Mouse (Mus musculus) neural tube, embryonic 15.5 days (tissue): ENCODE measurements around the gene Cryaa. TPM values are rescaled to one million over a fixed set of nuclear protein-coding genes. Genes with fewer than 3 reads are reported as not detected.

Source experiments
- ATAC-seq: fragments of 200-750 bp; cut with Nextera tagmentation; 2 replicates; pipeline ENCODE4 v1.8.0; 2017; ENCODE audit warnings: mild to moderate bottlenecking, moderate TSS enrichment, moderate library complexity; ENCODE audit not compliant: low FRiP score
- H3K27ac ChIP-seq: fragments of 300-500 bp; sonication (generic); replicated peaks from 2 replicates; pipeline ENCODE4 v1.5.1; 2015; ENCODE audit warnings: mild to moderate bottlenecking, inconsistent platforms
- H3K27me3 ChIP-seq: fragments of 300-500 bp; sonication (generic); replicated peaks from 2 replicates; pipeline ENCODE4 v1.6.1; 2015; ENCODE audit warnings: inconsistent platforms
- H3K36me3 ChIP-seq: fragments of 300-500 bp; sonication (generic); 2 replicates; pipeline ENCODE4 v1.6.1; 2015; ENCODE audit warnings: inconsistent platforms
- H3K4me1 ChIP-seq: fragments of 300-500 bp; sonication (generic); 2 replicates; pipeline ENCODE4 v1.6.1; 2015; ENCODE audit warnings: inconsistent platforms
- H3K4me2 ChIP-seq: fragments of 300-500 bp; sonication (generic); 2 replicates; pipeline ENCODE4 v1.6.1; 2015; ENCODE audit warnings: inconsistent platforms, mild to moderate bottlenecking, moderate library complexity
- H3K4me3 ChIP-seq: fragments of 300-500 bp; sonication (generic); replicated peaks from 2 replicates; pipeline ENCODE4 v1.5.1; 2015; ENCODE audit warnings: mild to moderate bottlenecking, inconsistent platforms
- H3K9ac ChIP-seq: fragments of 300-500 bp; sonication (generic); replicated peaks from 2 replicates; pipeline ENCODE4 v1.6.1; 2015; ENCODE audit warnings: mild to moderate bottlenecking, inconsistent platforms
- H3K9me3 ChIP-seq: fragments of 300-500 bp; sonication (generic); replicated peaks from 2 replicates; pipeline ENCODE4 v1.6.1; 2016; ENCODE audit warnings: inconsistent platforms
- WGBS: fragments of 180-500 bp; shearing (Covaris S2); methylation state at CpG from one replicate; pipeline ENCODE4 v1.1.7; 2015; ENCODE audit warnings: mixed read lengths; 5-methylcytosine and 5-hydroxymethylcytosine counted together
- polyA plus RNA-seq: library from polyadenylated mRNA; unstranded; fragments of >200 nt; fragmentation: Nextera tagmentation; extraction: Ambion mirVana; gene quantifications from 2 replicates; pipeline ENCODE4 v1.2.1, GENCODE M21; 2015

Cryaa gene
- 0.14 TPM in 1 of 2 replicates, not detected in the other for polyA plus RNA-seq

- Histone ChIP-seq H3K9me3 (no peaks in the 10 kb centered on the region), H3K4me1 (no peaks in the 10 kb centered on the region), H3K27ac (no peak within 1 kb of the TSS), H3K36me3 (no peaks in the 10 kb centered on the region), H3K4me2 (no peak within 1 kb of the TSS), H3K4me3 (no peak within 1 kb of the TSS), H3K27me3 (no peaks in the 10 kb centered on the region), H3K9ac (no peak within 1 kb of the TSS)
- ATAC-seq: no peak
- WGBS: 84% methylated on average over 8 of the region's 8 CpGs
Observed at GRCm38 (mm10) chr17:31677507-31677906, at the start of gene Cryaa. Gene Cryaa (plus strand): TSS chr17:31677807.

- no peak overlapping the region for H3K4me3 ChIP-seq
- no peak for ATAC-seq
- no peak overlapping the region for H3K4me2 ChIP-seq
- no peaks in the 10 kb centered on the region for H3K27me3 ChIP-seq
- H3K4me1 ChIP-seq: no peaks in the 10 kb centered on the region
- 0 out of 2 replicates have a peak, but pooled peaks cover 7% of the 10 kb centered on the region for H3K9me3 ChIP-seq
- H3K36me3 ChIP-seq: no peaks in the 10 kb centered on the region
- no peak overlapping the region for H3K9ac ChIP-seq
- 95% methylated on average over 2 of the region's 2 CpGs for WGBS
- no peak overlapping the region for H3K27ac ChIP-seq
Observed at GRCm38 (mm10) chr17:31627961-31628360, 49.6 kb upstream of the Cryaa start.

- no peak for ATAC-seq
- H3K36me3 ChIP-seq: no peaks in the 10 kb centered on the region
- no peak overlapping the region for H3K4me2 ChIP-seq
- H3K9ac ChIP-seq: no peak overlapping the region
- H3K4me3 ChIP-seq: no peak overlapping the region
- peaks cover 14% of the 10 kb centered on the region for H3K27me3 ChIP-seq
- peaks cover 5% of the 10 kb centered on the region for H3K4me1 ChIP-seq
- no peak overlapping the region for H3K27ac ChIP-seq
- H3K9me3 ChIP-seq: 0 out of 2 replicates have a peak, but pooled peaks cover 7% of the 10 kb centered on the region
- 87% methylated on average over 10 of the region's 10 CpGs for WGBS
Observed at GRCm38 (mm10) chr17:31631081-31631800, 46.4 kb upstream of the Cryaa start.

DNA sequence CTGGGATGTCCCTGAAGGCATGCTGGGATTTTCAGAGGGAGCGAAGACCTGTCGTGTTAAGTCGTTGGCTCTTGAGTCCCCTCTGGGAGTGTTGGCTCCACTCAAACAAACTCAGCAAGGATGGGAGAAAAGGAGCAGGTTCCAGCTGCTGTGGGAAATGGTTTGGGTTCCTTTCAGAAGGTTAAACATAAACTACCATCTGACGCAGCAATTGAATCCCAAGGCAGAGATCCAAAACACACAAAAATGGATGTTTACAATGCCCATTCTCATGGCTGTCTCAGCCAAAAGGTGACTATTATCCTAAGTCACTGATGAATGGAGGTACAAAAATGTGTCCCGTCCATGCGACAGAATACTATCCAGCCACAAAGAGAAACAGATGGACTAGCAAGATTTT is 44.6 kb upstream of the Cryaa start:
- no peak overlapping the region for H3K4me2 ChIP-seq
- no peak overlapping the region for H3K4me3 ChIP-seq
- 40% methylated on average over 6 of the region's 6 CpGs for WGBS
- 0 out of 2 replicates have a peak overlapping the region, but pooled peaks have one; percentile 23 for H3K27ac ChIP-seq
- H3K27me3 ChIP-seq: peaks cover 22% of the 10 kb centered on the region
- peaks cover 20% of the 10 kb centered on the region for H3K4me1 ChIP-seq
- no peak overlapping the region for H3K9ac ChIP-seq
- no peak for ATAC-seq
- 0 out of 2 replicates have a peak, but pooled peaks cover 2% of the 10 kb centered on the region for H3K9me3 ChIP-seq
- H3K36me3 ChIP-seq: no peaks in the 10 kb centered on the region

DNA sequence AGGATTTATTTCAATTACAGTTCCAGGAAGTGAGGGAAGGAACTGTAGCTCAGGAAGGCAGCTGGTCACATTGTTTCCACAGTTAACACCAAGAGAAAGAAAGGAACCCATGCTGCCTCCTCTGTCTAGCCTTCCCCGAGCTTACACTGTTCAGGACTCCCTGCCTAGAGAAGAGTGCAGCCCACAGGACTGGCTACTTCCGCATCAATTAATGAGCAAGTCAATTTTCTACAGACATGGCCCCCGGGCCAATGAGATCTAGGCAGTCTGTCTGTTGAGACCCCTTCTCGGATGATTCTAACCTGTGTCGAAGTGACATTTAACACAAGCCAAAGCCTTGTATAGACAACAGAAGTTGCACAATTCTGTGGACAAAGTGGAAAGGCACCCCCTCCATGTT is 42.7 kb upstream of the Cryaa start:
- Histone ChIP-seq H3K4me2 (no peak overlapping the region), H3K4me3 (no peak overlapping the region), H3K4me1 (peaks cover 20% of the 10 kb centered on the region), H3K9me3 (no peaks in the 10 kb centered on the region), H3K27ac (no peak overlapping the region), H3K27me3 (peaks cover 24% of the 10 kb centered on the region), H3K36me3 (no peaks in the 10 kb centered on the region), H3K9ac (no peak overlapping the region)
- no peak for ATAC-seq
- WGBS: 79% methylated on average over 5 of the region's 5 CpGs

- peaks cover 20% of the 10 kb centered on the region for H3K4me1 ChIP-seq
- no peak overlapping the region for H3K27ac ChIP-seq
- H3K9ac ChIP-seq: no peak overlapping the region
- no peaks in the 10 kb centered on the region for H3K36me3 ChIP-seq
- 61% methylated on average over 11 of the region's 11 CpGs for WGBS
- ATAC-seq: no peak
- peak overlapping the region; percentile 56; the same call in 1 of the 2 replicates for H3K4me3 ChIP-seq
- no peaks in the 10 kb centered on the region for H3K9me3 ChIP-seq
- peaks cover 24% of the 10 kb centered on the region for H3K27me3 ChIP-seq
- peak overlapping the region; percentile 99 for H3K4me2 ChIP-seq
Observed at GRCm38 (mm10) chr17:31635781-31636180, 41.8 kb upstream of the Cryaa start.

DNA sequence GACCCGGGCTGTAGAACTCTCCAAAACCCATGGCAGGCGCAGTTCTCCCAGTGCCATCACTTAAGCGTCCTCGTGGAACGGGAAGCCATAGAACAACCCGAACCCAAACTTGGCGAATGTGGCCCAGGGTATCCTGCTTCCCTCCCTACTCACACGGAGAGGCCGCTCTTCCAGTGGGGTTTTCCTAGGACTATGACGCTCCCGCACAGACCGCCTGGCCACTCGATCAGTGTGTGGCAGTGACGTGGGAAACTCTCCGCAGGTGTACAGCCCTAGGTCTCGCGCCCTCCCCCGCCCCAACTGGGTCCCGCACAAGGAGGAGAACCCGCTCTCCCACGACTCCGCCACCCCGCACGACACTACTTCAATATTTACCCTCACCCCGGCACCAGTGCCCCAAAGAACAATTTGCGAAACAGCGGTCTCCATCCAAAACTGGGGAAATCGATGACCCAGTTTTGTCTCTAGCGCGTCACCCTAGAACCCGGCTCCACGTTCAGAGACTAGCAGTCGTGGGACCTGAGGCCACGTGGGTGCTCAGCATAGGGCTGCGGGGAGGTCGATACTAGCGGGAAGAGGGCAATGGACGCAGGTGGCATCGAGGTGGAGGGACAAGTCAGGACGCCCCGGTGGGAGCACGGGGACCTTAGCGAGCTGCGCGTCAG is 41.2 kb upstream of the Cryaa start:
- Histone ChIP-seq H3K9ac (peak overlapping the region; percentile 56), H3K4me3 (peak overlapping the region; percentile 56), H3K27ac (peak overlapping the region; percentile 64; the same call in 1 of the 2 replicates), H3K9me3 (no peaks in the 10 kb centered on the region), H3K4me1 (peaks cover 20% of the 10 kb centered on the region), H3K36me3 (no peaks in the 10 kb centered on the region), H3K4me2 (peak overlapping the region; percentile 99), H3K27me3 (peaks cover 24% of the 10 kb centered on the region)
- ATAC-seq: peak; percentile 53; the same call in 1 of the 2 replicates
- 4% methylated on average over 45 of the region's 45 CpGs for WGBS

DNA sequence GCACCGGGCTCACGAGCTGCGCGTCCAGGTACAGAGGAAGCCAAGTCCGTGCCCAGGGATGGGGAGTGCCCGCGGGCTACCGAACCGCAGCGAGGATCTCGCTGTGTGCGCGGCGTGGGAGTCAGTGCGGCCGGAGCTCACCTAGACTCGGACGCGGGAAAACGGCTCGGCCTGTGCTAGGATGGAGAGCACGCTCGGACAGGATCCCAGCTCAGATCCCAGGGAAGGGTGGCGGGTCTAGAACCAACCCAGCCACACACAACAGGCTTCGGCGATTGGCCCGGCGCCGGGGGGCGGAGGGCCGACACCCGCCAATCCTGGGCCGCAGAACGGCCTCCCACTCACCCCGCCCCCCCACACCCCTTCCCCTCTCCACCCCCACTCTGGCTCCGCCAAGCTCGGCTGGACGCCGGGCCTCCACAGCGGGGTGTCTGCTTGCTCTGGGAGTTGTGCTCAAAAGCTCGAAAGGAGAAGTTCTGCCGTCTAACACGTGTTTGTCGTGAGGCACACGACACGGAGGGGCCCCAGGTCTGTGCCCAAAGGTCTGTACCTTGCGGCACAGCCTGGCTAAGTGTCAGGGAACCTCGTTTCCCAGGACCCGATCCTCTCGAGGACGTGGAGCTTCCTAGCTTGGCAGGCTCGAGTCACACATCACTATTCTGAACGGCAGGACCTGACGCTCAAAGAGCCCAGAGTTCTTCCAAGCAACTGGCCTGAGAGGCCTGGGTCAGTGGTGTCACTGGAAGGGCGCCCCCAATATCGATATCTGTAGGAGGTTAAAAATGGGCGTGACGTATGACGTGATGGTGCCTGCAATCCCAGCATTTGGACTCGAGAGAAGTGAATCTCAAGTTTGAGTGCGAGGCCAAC is 40.4 kb upstream of the Cryaa start, which contains the start of gene Cbs:
Gene Cbs, minus strand, starts transcription at position 297 of the 870 bp plus-strand sequence.
- H3K4me3 ChIP-seq: peak within 1 kb of the TSS; percentile 56
- no peaks in the 10 kb centered on the region for H3K9me3 ChIP-seq
- H3K4me2 ChIP-seq: peak within 1 kb of the TSS; percentile 99
- peak within 1 kb of the TSS; percentile 71 for H3K27ac ChIP-seq
- 3% methylated on average over 51 of the region's 61 CpGs for WGBS
- H3K27me3 ChIP-seq: peaks cover 24% of the 10 kb centered on the region
- H3K4me1 ChIP-seq: peaks cover 20% of the 10 kb centered on the region
- H3K9ac ChIP-seq: peak within 1 kb of the TSS; percentile 56
- no peaks in the 10 kb centered on the region for H3K36me3 ChIP-seq
- ATAC-seq: peak; percentile 85

- peaks cover 20% of the 10 kb centered on the region for H3K4me1 ChIP-seq
- 46% methylated on average over 9 of the region's 9 CpGs for WGBS
- H3K4me3 ChIP-seq: no peak overlapping the region
- peaks cover 24% of the 10 kb centered on the region for H3K27me3 ChIP-seq
- no peaks in the 10 kb centered on the region for H3K9me3 ChIP-seq
- no peak for ATAC-seq
- H3K4me2 ChIP-seq: peak overlapping the region; percentile 99
- no peak overlapping the region for H3K9ac ChIP-seq
- H3K27ac ChIP-seq: peak overlapping the region; percentile 71
- H3K36me3 ChIP-seq: no peaks in the 10 kb centered on the region
Observed at GRCm38 (mm10) chr17:31637866-31638570, 39.6 kb upstream of the Cryaa start.

DNA sequence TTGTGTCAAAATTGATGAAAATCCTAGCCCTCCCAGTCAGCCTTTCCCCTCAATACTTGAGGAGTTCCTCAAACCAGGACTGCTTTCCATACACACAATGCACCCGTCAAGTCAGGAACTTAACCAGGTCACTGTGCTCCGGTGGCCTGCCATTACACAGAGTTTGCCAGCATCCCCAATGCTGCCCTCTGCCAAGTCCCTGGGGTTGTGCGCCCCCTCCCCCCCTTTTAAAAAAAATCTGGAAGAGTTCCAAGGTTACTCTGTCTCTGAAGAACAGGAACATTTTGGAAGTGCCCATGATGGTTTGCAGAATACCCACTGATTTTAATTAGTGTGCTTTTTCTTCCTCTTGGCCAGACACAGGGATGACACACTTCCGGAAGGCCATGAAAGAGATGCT is 38.0 kb upstream of the Cryaa start:
- Histone ChIP-seq H3K27ac (no peak overlapping the region; the same call in 1 of the 2 replicates), H3K27me3 (peaks cover 24% of the 10 kb centered on the region), H3K9ac (no peak overlapping the region), H3K4me1 (peaks cover 20% of the 10 kb centered on the region), H3K36me3 (no peaks in the 10 kb centered on the region), H3K4me2 (no peak overlapping the region), H3K4me3 (no peak overlapping the region), H3K9me3 (no peaks in the 10 kb centered on the region)
- 49% methylated on average over 4 of the region's 4 CpGs for WGBS
- ATAC-seq: no peak

GRCm38 (mm10) chr17:31642331-31642730 is 35.3 kb upstream of the Cryaa start:
- Histone ChIP-seq H3K27ac (no peak overlapping the region), H3K9me3 (no peaks in the 10 kb centered on the region), H3K27me3 (peaks cover 5% of the 10 kb centered on the region; the same call in 1 of the 2 replicates), H3K4me1 (peaks cover 4% of the 10 kb centered on the region), H3K4me2 (no peak overlapping the region), H3K36me3 (peaks cover 19% of the 10 kb centered on the region), H3K9ac (no peak overlapping the region), H3K4me3 (no peak overlapping the region)
- 50% methylated on average over 8 of the region's 8 CpGs for WGBS
- no peak for ATAC-seq
